Mouse (Mus musculus) embryo, embryonic 10.5 days (tissue): ENCODE data around the gene Agap1.

Experiments used
- DNase-seq: peaks from one replicate; pipeline ENCODE4 v3.0.0-alpha.2; 2015; ENCODE audit warnings: low spot score

The Agap1 gene

DNA sequence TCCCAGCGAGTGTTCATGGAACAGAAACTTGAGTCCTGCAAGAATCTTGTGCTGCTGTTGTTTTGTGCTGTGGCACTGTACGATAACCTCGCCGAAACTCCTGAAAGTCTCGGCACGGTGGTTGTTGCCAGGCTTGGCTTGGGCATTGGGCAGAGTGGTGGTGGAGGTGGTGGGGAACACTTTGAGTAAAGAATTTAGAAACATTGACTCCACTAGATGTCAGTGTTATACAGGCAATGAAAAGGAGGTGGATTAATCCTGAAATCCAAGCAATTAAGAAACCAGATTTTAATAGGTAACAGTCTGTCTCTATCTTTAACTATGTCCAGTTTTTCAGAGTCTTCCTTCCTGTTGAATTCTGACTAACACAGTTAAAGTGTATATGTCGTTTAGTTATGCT lies 212.8 kb downstream of the Agap1 start:
- no peak for DNase-seq

- no peak for DNase-seq
These were observed 214.0 kb downstream of the Agap1 start for GRCm38 (mm10) chr1:89668635-89669034.

- peak; percentile 36 for DNase-seq
These were observed 216.6 kb downstream of the Agap1 start for GRCm38 (mm10) chr1:89671110-89671787.

GRCm38 (mm10) chr1:89673071-89673470 lies 218.5 kb downstream of the Agap1 start:
- no peak for DNase-seq

- peak; percentile 41 for DNase-seq
These were observed 219.1 kb downstream of the Agap1 start for GRCm38 (mm10) chr1:89673686-89674085.

DNA sequence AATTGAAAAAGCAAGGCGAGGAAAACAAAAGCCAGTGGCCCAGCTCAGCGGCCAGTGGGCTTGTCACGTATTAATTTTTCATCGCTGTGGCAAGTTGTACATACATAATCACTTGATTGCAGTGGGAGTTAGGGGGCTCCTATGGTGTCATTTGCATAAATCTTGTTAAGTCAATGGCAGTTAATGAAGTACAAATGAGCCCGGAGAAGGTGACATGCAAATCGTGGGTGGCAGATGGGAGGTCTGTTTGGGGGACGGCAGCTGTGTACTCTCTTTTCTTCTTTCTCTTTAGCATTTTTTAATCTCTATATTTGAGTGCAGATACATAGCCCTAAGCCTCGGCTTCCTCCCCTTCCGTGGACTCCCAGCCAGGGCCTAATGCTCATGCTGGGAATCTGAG lies 220.1 kb downstream of the Agap1 start:
- no peak for DNase-seq

GRCm38 (mm10) chr1:89676411-89676810 lies 221.8 kb downstream of the Agap1 start:
- DNase-seq: no peak

DNA sequence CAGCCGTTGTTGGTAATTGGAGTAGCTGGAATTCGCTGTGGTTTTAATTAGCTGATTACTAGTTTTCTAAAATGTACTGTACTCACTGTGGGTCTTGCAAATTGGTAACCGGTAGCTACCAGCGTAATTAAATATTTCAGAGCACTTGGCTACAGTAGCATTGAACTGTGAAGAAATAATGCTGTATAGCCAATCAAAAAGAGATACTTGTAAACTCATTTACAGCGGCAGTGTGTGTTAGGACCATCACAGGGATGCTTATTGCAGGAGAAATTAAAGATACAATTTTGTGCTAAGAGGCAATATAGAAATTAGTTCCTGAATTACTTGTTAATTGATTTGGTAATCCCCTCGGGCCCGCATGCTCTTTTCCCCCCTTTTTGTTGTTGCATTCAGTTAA lies 226.1 kb downstream of the Agap1 start:
- DNase-seq: no peak

GRCm38 (mm10) chr1:89688914-89689313 lies 234.3 kb downstream of the Agap1 start:
- peak; percentile 63 for DNase-seq

DNA sequence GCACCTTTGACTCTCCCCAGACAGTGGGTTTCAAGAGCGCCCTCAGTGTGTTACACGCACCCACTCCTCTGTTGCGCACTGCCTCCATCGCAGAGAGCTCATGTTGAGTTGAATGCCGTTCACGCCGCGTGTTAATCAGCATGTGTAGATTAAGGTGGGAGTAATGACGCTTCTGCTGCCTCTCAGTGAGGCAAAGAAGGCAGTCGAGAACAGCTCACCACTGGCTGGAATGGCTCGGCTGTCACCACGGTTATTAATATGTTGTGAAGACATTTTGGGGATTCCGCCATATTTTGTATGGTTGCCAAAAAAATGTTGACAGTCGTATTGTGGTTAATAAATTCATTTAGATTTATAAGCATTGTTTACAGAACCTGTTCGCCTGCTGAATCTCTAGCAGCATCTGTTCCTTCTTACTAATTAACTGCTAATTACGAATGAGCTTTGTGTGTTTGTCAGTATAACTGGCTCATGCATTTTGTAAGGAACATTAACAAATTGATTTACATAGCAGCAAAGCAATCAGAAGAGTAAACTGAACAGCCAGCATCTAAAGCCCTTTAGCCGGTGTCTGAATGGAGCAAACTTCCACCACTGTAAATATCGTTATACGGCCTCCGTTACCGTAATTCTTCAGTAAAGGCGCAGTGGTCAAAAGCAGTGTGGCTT lies 235.1 kb downstream of the Agap1 start:
- no peak for DNase-seq

- no peak for DNase-seq
These were observed 236.5 kb downstream of the Agap1 start for GRCm38 (mm10) chr1:89691096-89691495.

- DNase-seq: no peak
These were observed 237.8 kb downstream of the Agap1 start for GRCm38 (mm10) chr1:89692420-89692819.

- no peak for DNase-seq
These were observed 240.3 kb downstream of the Agap1 start for GRCm38 (mm10) chr1:89694916-89695315.

DNA sequence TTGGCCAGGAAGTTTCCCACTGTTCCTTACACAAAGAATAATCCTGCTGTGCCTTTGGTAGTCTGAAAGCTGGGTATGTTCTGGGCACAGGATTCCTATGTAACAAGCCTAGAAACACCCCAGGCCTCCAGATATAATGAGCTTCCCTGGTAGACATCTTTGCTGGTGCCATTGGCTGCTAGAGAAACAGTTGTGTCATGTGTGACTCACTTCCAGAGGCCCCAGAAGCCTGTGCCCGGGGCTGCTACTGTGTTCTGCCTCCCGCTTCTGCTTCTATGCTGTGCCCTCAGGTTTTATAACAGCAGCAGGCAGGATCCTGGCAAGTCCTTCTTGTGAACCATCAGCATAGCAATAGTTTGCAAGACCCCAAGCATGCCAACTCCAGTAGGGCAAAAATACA lies 242.6 kb downstream of the Agap1 start:
- no peak for DNase-seq

DNA sequence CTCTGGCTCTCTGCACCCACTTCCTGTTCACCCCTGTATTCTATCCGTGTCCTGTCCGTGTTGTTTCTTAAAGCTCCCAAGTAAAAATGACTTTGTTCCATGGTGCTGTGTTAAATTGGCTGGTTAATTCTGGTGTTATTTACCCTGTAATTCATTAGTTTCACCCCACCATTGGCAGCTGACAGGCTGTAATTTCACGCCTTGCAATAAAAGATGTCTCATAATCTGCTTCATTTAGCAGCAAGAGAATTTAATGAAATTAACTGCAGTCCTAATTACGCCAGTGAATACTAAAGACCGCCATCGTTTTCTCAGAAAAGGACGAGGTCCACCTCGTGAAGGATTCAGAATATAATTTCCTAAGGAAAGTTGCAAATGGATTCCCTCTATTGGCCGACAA lies 245.6 kb downstream of the Agap1 start:
- DNase-seq: no peak

- DNase-seq: no peak
These were observed 246.6 kb downstream of the Agap1 start for GRCm38 (mm10) chr1:89701162-89701730.

DNA sequence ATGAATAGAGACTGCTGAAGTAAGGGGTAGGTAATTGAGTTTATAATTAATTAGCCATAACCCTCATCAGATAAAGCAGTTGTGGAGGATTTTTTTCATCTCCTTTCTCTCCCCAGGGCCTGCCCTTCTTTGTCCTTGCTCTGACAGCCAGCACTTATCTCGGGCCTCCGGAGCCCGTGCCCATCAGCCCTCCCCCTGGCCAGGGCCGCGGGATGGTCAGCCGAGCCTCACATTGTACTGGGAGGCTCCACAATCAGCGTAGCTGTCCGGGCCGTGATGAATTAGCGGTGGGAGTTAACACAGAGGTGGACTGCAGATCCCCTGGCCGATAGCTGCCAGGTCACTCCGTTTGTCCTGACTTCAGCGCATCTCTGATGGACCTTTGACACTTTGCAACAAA lies 248.7 kb downstream of the Agap1 start:
- DNase-seq: peak; percentile 71

GRCm38 (mm10) chr1:89705670-89706069 lies 251.1 kb downstream of the Agap1 start:
- no peak for DNase-seq

- DNase-seq: no peak
These were observed 252.3 kb downstream of the Agap1 start for GRCm38 (mm10) chr1:89706862-89707261.

- no peak for DNase-seq
These were observed 253.3 kb downstream of the Agap1 start for GRCm38 (mm10) chr1:89707756-89708480.

- no peak for DNase-seq
These were observed 255.2 kb downstream of the Agap1 start for GRCm38 (mm10) chr1:89709824-89710223.

GRCm38 (mm10) chr1:89713681-89714080 lies 259.1 kb downstream of the Agap1 start:
- DNase-seq: no peak
